Mouse (Mus musculus): ENCODE measurements at regions not wholly inside any gene's neighbourhood (a gene's known extent, or its start where the extent isn't known, plus 50 kb on each side); places are given as distances from the start of the nearest gene placed in this dataset.

GRCm38 (mm10) chr11:112889760-112890159 lies 107.7 kb downstream of the Sox9 start:
- no peak for DNase-seq

- no peak for DNase-seq
These were observed 115.6 kb downstream of the Sox9 start for GRCm38 (mm10) chr11:112897597-112897996.

- no peak for DNase-seq
These were observed 120.6 kb downstream of the Sox9 start for GRCm38 (mm10) chr11:112902618-112903017.

- no peak for DNase-seq
These were observed 128.3 kb downstream of the Sox9 start for GRCm38 (mm10) chr11:112910309-112910708.

- DNase-seq, result no peak
These were observed 130.9 kb downstream of the Sox9 start for GRCm38 (mm10) chr11:112912875-112913274.

- DNase-seq, result no peak
These were observed 134.9 kb downstream of the Sox9 start for GRCm38 (mm10) chr11:112916923-112917322.

- no peak for DNase-seq
These were observed 138.1 kb downstream of the Sox9 start for GRCm38 (mm10) chr11:112920131-112920530.

GRCm38 (mm10) chr11:112924577-112924976 lies 142.6 kb downstream of the Sox9 start:
- no peak for DNase-seq

GRCm38 (mm10) chr11:112925140-112925539 lies 143.1 kb downstream of the Sox9 start:
- DNase-seq, result no peak

- DNase-seq, result no peak
These were observed 144.5 kb downstream of the Sox9 start for GRCm38 (mm10) chr11:112926330-112927025.

- DNase-seq, result no peak
These were observed 148.3 kb downstream of the Sox9 start for GRCm38 (mm10) chr11:112930186-112930808.

- DNase-seq, result no peak
These were observed 156.0 kb downstream of the Sox9 start for GRCm38 (mm10) chr11:112938035-112938434.

GRCm38 (mm10) chr11:112951421-112951820 lies 169.4 kb downstream of the Sox9 start:
- no peak for DNase-seq

- no peak for DNase-seq
These were observed 170.3 kb downstream of the Sox9 start for GRCm38 (mm10) chr11:112952356-112952755.

GRCm38 (mm10) chr11:112953491-112953890 lies 171.5 kb downstream of the Sox9 start:
- no peak for DNase-seq

GRCm38 (mm10) chr11:112956748-112957440 lies 174.9 kb downstream of the Sox9 start:
- no peak for DNase-seq

GRCm38 (mm10) chr11:112959609-112960008 lies 177.6 kb downstream of the Sox9 start:
- DNase-seq, result no peak

- DNase-seq, result no peak
These were observed 191.3 kb downstream of the Sox9 start for GRCm38 (mm10) chr11:112973286-112973685.

GRCm38 (mm10) chr11:112974893-112975292 lies 192.9 kb downstream of the Sox9 start:
- DNase-seq, result no peak

- no peak for DNase-seq
These were observed 195.1 kb downstream of the Sox9 start for GRCm38 (mm10) chr11:112976914-112977785.

GRCm38 (mm10) chr11:112978884-112979283 lies 196.9 kb downstream of the Sox9 start:
- no peak for DNase-seq

GRCm38 (mm10) chr11:112979413-112979812 lies 197.4 kb downstream of the Sox9 start:
- DNase-seq, result no peak

Data from thymus, postnatal 14 days (tissue).